Mouse (Mus musculus) liver, postnatal 0 days (tissue): ENCODE measurements around the gene Gtf2h3.

ENCODE experiments used
- CTCF ChIP-seq: sonication (generic); IDR thresholded peaks from 2 replicates; pipeline ENCODE4 v1.5.1; 2016; ENCODE audit warnings: antibody characterized with exemption, low read depth
- EP300 ChIP-seq: IDR thresholded peaks from 2 replicates; pipeline ENCODE4 v1.6.1; 2016; ENCODE audit warnings: antibody characterized with exemption, low read depth, mild to moderate bottlenecking

DNA sequence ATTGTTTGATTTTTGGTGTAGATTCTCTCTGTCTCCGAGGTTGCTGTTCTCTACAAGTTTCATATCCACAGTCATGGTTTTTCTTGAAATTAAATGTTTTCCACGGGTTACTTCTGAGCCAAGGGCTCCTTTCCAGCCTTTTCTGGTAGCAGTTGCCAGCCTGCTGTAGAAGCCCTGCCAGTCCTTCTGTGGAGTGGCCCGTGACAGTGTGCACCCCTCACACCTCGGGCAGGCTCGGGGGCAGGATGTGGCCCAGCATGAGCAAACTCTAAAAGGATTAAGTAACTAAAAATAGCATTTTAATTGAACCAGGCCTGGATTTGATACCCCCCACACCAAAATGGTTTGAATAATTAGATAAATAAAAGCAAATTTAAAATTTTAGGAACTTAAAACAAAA, 53.5 kb downstream of the Gtf2h3 start:
- no peak for TF ChIP-seq CTCF
- no peak for TF ChIP-seq EP300
